Mouse (Mus musculus) megakaryocyte, embryonic 14.5 days (primary cell): ENCODE results near the gene Gfm1.

ENCODE experiments used
- FLI1 ChIP-seq: IDR thresholded peaks from 2 replicates; pipeline ENCODE4 v1.6.1; 2012; ENCODE audit warnings: low read length, inconsistent platforms, mixed read lengths
- GATA1 ChIP-seq: IDR thresholded peaks from 3 replicates; pipeline ENCODE4 v1.6.1; 2012; ENCODE audit warnings: mixed read lengths, low read length, inconsistent platforms, borderline replicate concordance

DNA sequence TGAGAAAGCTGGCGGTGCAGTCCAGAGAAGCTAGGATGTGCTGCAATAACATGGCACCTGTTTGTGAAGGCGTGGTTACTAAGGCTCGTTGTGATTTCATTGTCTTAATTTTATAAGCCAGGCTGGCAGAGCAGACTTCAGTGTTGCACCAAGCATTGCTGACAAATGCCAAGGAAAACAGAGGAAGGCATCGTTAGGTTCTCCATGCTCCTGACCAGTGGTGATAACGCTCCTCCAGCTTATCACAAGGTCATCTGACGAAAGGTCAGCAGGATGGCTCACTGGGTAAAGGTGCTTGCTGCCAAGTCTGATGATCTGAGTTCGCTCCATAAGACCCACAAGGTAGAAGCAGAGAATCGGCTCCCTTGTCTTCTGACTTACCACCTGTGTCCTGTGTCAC, 92.8 kb downstream of the Gfm1 start:
- TF ChIP-seq FLI1 = no peak
- TF ChIP-seq GATA1 = no peak
